Mouse (Mus musculus): ENCODE results near the gene Smad6.

- TF ChIP-seq POLR2A (IDR thresholded peaks at IDR 0.05; ENCODE audit: control insufficient read depth, extremely low read depth, insufficient read depth, low read length, poor library complexity) (no peak), CTCF (IDR thresholded peaks at IDR 0.05; ENCODE audit: borderline replicate concordance, control insufficient read depth, extremely low read depth, insufficient read depth, low read length, poor library complexity) (no peak)
Observed at GRCm38 (mm10) chr9:63916441-63916840, 105.4 kb downstream of the Smad6 start.
